Mouse (Mus musculus) kidney, postnatal 4 days (tissue): ENCODE measurements around the gene Tmem164.

Experiments used
- DNase-seq, 2 experiments: peaks; one replicate each; pipeline ENCODE4 v3.0.0; 2021; ENCODE audit warnings: mixed read lengths in 2 of 2

The Tmem164 gene

GRCm38 (mm10) chrX:142693256-142693655, 12.1 kb downstream of the Tmem164 start:
- no peak for DNase-seq

GRCm38 (mm10) chrX:142694338-142694737, 13.1 kb downstream of the Tmem164 start:
- DNase-seq: no peak

- no peak for DNase-seq
These were observed 13.7 kb downstream of the Tmem164 start for GRCm38 (mm10) chrX:142694856-142695255.

GRCm38 (mm10) chrX:142696789-142697188, 15.6 kb downstream of the Tmem164 start:
- DNase-seq: no peak

GRCm38 (mm10) chrX:142697545-142698204, 16.5 kb downstream of the Tmem164 start:
- DNase-seq: peak in 1 of 2 experiments; percentile 34

GRCm38 (mm10) chrX:142698212-142698611, 17.0 kb downstream of the Tmem164 start:
- DNase-seq: peak in 1 of 2 experiments; percentile 27

GRCm38 (mm10) chrX:142702094-142702493, 20.9 kb downstream of the Tmem164 start:
- no peak for DNase-seq

GRCm38 (mm10) chrX:142702566-142702965, 21.4 kb downstream of the Tmem164 start:
- peak in 1 of 2 experiments; percentile 36 for DNase-seq

GRCm38 (mm10) chrX:142703953-142704352, 22.7 kb downstream of the Tmem164 start:
- DNase-seq: no peak

- no peak for DNase-seq
These were observed 27.1 kb downstream of the Tmem164 start for GRCm38 (mm10) chrX:142708257-142708656.

GRCm38 (mm10) chrX:142716014-142716413, 34.8 kb downstream of the Tmem164 start:
- no peak for DNase-seq

- DNase-seq: no peak
These were observed 36.8 kb downstream of the Tmem164 start for GRCm38 (mm10) chrX:142717958-142718478.

- no peak for DNase-seq
These were observed 37.6 kb downstream of the Tmem164 start for GRCm38 (mm10) chrX:142718759-142719158.

- DNase-seq: no peak
These were observed 40.7 kb downstream of the Tmem164 start for GRCm38 (mm10) chrX:142721897-142722296.

- DNase-seq: no peak
These were observed 43.0 kb downstream of the Tmem164 start for GRCm38 (mm10) chrX:142724203-142724602.

GRCm38 (mm10) chrX:142725571-142725970, 44.4 kb downstream of the Tmem164 start:
- DNase-seq: no peak

- no peak for DNase-seq
These were observed 45.1 kb downstream of the Tmem164 start for GRCm38 (mm10) chrX:142726311-142726710.

- DNase-seq: no peak
These were observed 46.6 kb downstream of the Tmem164 start for GRCm38 (mm10) chrX:142727847-142728246.

- DNase-seq: no peak
These were observed 47.8 kb downstream of the Tmem164 start for GRCm38 (mm10) chrX:142729040-142729439.

- DNase-seq: no peak
These were observed 48.3 kb downstream of the Tmem164 start for GRCm38 (mm10) chrX:142729482-142729881.

- DNase-seq: no peak
These were observed 55.9 kb downstream of the Tmem164 start for GRCm38 (mm10) chrX:142737099-142737498.

- no peak for DNase-seq
These were observed 56.5 kb downstream of the Tmem164 start for GRCm38 (mm10) chrX:142737719-142738118.

GRCm38 (mm10) chrX:142747428-142747827, 66.2 kb downstream of the Tmem164 start:
- no peak for DNase-seq

- no peak for DNase-seq
These were observed 67.4 kb downstream of the Tmem164 start for GRCm38 (mm10) chrX:142748574-142748973.

GRCm38 (mm10) chrX:142750775-142751174, 69.6 kb downstream of the Tmem164 start:
- no peak for DNase-seq
